Mouse (Mus musculus) limb, embryonic 13.5 days (tissue): ENCODE data around the gene Wdr45b. TPM values are rescaled to one million over a fixed set of nuclear protein-coding genes. Genes with fewer than 3 reads are reported as not detected.
A peak's percentile ranks its signal among the peaks of the same experiment; 100 is the strongest.

Experiments
- ATAC-seq: fragments of 200-750 bp; cut with Nextera tagmentation; 2 replicates; pipeline ENCODE4 v1.8.0; 2017; ENCODE audit warnings: low read depth, moderate number of reproducible peaks, moderate TSS enrichment; ENCODE audit not compliant: low FRiP score
- H3K27ac ChIP-seq: fragments of 300-500 bp; sonication (generic); 2 replicates; pipeline ENCODE4 v1.5.1; 2015; ENCODE audit warnings: inconsistent platforms, mild to moderate bottlenecking, moderate library complexity
- H3K27me3 ChIP-seq: fragments of 300-500 bp; sonication (generic); 2 replicates; pipeline ENCODE4 v1.6.1; 2015; ENCODE audit warnings: mild to moderate bottlenecking, inconsistent platforms
- H3K36me3 ChIP-seq: fragments of 300-500 bp; sonication (generic); 2 replicates; pipeline ENCODE4 v1.6.1; 2015; ENCODE audit warnings: inconsistent platforms, mild to moderate bottlenecking, moderate library complexity
- H3K4me1 ChIP-seq: fragments of 300-500 bp; sonication (generic); 2 replicates; pipeline ENCODE4 v1.6.1; 2015; ENCODE audit warnings: inconsistent platforms
- H3K4me2 ChIP-seq: fragments of 300-500 bp; sonication (generic); replicated peaks from 2 replicates; pipeline ENCODE4 v1.6.1; 2015; ENCODE audit warnings: inconsistent platforms, mild to moderate bottlenecking, moderate library complexity
- H3K4me3 ChIP-seq: fragments of 300-500 bp; sonication (generic); 2 replicates; pipeline ENCODE4 v1.5.1; 2015; ENCODE audit warnings: moderate library complexity, mild to moderate bottlenecking, inconsistent platforms
- H3K9ac ChIP-seq: fragments of 300-500 bp; sonication (generic); 2 replicates; pipeline ENCODE4 v1.6.1; 2015; ENCODE audit warnings: mild to moderate bottlenecking, inconsistent platforms
- H3K9me3 ChIP-seq: fragments of 300-500 bp; sonication (generic); 2 replicates; pipeline ENCODE4 v1.6.1; 2016; ENCODE audit warnings: inconsistent platforms
- WGBS: fragments of 180-500 bp; shearing (Covaris S2); methylation state at CpG from one replicate; pipeline ENCODE4 v1.1.7; 2015; 5-methylcytosine and 5-hydroxymethylcytosine counted together
- polyA plus RNA-seq: library from polyadenylated mRNA; unstranded; fragments of >200 nt; fragmentation: Nextera tagmentation; extraction: Ambion mirVana; gene quantifications from 2 replicates; pipeline ENCODE4 v1.2.1, GENCODE M21; 2015

Gene Wdr45b
- polyA plus RNA-seq = 108 and 111 TPM in 2 replicates

GRCm38 (mm10) chr11:121354091-121354707 lies at the start of gene Wdr45b:
Gene Wdr45b (minus strand): TSS chr11:121354445.
- Histone ChIP-seq H3K36me3 (peaks cover under 1% of the 10 kb centered on the region), H3K27ac (peak within 1 kb of the TSS; percentile 85), H3K27me3 (no peaks in the 10 kb centered on the region), H3K9me3 (no peaks in the 10 kb centered on the region), H3K4me2 (peak within 1 kb of the TSS; percentile 94), H3K4me3 (peak within 1 kb of the TSS; percentile 95), H3K9ac (peak within 1 kb of the TSS; percentile 94), H3K4me1 (peaks cover 24% of the 10 kb centered on the region)
- ATAC-seq = peak; percentile 98
- under 1% methylated on average over 69 of the region's 69 CpGs for WGBS

- peaks cover 8% of the 10 kb centered on the region; the same call in 1 of the 2 replicates for H3K4me1 ChIP-seq
- H3K27ac ChIP-seq = no peak overlapping the region
- H3K36me3 ChIP-seq = no peaks in the 10 kb centered on the region
- no peaks in the 10 kb centered on the region for H3K9me3 ChIP-seq
- no peak for ATAC-seq
- no peak overlapping the region for H3K9ac ChIP-seq
- H3K4me2 ChIP-seq = no peak overlapping the region
- H3K27me3 ChIP-seq = no peaks in the 10 kb centered on the region
- 85% methylated on average over 3 of the region's 3 CpGs for WGBS
- H3K4me3 ChIP-seq = no peak overlapping the region
Measured at GRCm38 (mm10) chr11:121392405-121392804, 38.2 kb upstream of the Wdr45b start.

- Histone ChIP-seq H3K27me3 (no peaks in the 10 kb centered on the region; the same call in 1 of the 2 replicates), H3K4me3 (no peak overlapping the region), H3K9me3 (no peaks in the 10 kb centered on the region), H3K27ac (no peak overlapping the region), H3K36me3 (no peaks in the 10 kb centered on the region), H3K4me2 (no peak overlapping the region), H3K9ac (no peak overlapping the region), H3K4me1 (peaks cover 10% of the 10 kb centered on the region; the same call in 1 of the 2 replicates)
- no peak for ATAC-seq
- 63% methylated on average over 3 of the region's 3 CpGs for WGBS
Measured at GRCm38 (mm10) chr11:121390793-121391192, 36.5 kb upstream of the Wdr45b start.

DNA sequence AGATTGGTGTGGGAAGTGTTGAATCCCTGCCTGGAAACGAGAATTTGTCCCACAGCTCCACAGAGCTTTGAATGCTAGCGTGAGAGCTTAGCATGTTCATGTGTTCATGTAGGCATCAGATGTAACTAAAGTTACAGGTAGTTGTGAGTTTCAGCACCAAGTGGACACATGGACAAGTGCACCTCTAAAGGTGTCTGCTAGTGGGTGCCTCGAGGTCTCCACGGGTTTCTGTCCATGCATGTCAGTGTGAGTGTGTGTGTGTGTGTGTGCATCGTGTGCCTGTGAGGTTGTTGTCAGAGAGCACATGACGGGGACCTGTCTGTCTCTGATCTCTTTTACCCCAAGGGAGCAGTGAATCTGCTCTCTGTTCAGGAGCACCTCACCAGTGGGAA lies 34.3 kb upstream of the Wdr45b start:
- Histone ChIP-seq H3K4me2 (peak overlapping the region; percentile 93), H3K9ac (no peak overlapping the region), H3K27me3 (no peaks in the 10 kb centered on the region; the same call in 1 of the 2 replicates), H3K4me1 (peaks cover 10% of the 10 kb centered on the region; the same call in 1 of the 2 replicates), H3K4me3 (peak overlapping the region; percentile 71), H3K36me3 (no peaks in the 10 kb centered on the region), H3K27ac (no peak overlapping the region), H3K9me3 (no peaks in the 10 kb centered on the region)
- WGBS = 9% methylated on average over 6 of the region's 6 CpGs
- no peak for ATAC-seq

DNA sequence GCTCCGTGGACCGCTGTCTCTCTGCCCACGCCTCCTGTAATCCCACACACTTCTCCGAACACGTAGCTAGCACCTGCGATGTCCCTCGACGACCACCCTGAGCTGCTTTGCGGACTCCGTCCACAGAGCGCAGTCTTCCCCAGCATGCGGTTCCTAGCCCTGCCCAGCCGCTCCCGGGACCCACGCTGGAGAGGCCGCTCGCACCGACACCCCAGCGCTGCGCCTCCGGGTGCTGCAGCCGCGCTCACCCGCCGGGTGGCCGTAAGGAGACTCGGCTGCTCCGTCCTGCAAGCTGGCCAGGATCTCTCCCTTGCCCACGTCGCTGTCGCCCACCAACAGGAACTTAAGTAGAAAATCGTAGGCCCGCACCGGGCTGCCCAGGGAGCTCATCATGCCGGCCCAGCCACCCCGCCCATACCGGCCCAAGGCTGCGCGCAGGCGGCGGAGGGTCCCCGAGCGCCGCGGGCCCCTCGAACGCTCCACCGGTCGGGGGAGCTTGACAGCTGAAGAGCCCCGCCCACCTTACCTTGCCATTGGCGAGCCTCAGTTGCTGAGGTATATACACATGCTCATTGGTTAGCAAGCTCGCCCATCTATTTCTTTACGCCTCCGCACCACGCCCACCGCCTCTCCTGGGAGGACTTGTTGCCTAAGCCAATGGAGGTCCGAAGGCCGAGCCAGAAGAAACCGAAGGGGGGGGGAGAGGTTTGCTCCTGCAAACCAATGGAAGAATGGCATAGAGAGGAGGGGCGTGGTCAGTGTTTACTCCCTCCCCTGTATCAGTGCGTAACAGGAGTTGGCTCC lies 33.7 kb upstream of the Wdr45b start, which contains the start of gene Rab40b:
TSS of gene Rab40b (minus strand) at position 502 of the 804 bp plus-strand sequence.
- whole genome bisulfite sequencing = under 1% methylated on average over 61 of the region's 61 CpGs
- H3K4me3 ChIP-seq = peak within 1 kb of the TSS; percentile 71
- H3K27ac ChIP-seq = no peak within 1 kb of the TSS; the same call in 1 of the 2 replicates
- H3K27me3 ChIP-seq = no peaks in the 10 kb centered on the region; the same call in 1 of the 2 replicates
- no peaks in the 10 kb centered on the region for H3K9me3 ChIP-seq
- no peaks in the 10 kb centered on the region for H3K36me3 ChIP-seq
- peak within 1 kb of the TSS; percentile 73 for H3K9ac ChIP-seq
- ATAC-seq = peak; percentile 100
- peaks cover 10% of the 10 kb centered on the region; the same call in 1 of the 2 replicates for H3K4me1 ChIP-seq
- peak within 1 kb of the TSS; percentile 93 for H3K4me2 ChIP-seq

- Histone ChIP-seq H3K4me2 (no peak overlapping the region), H3K9me3 (no peaks in the 10 kb centered on the region), H3K27me3 (no peaks in the 10 kb centered on the region), H3K4me3 (no peak overlapping the region), H3K9ac (no peak overlapping the region), H3K36me3 (no peaks in the 10 kb centered on the region), H3K27ac (no peak overlapping the region), H3K4me1 (no peaks in the 10 kb centered on the region)
- no peak for ATAC-seq
- 58% methylated on average over 6 of the region's 6 CpGs for WGBS
Measured at GRCm38 (mm10) chr11:121380294-121380693, 26.0 kb upstream of the Wdr45b start.

DNA sequence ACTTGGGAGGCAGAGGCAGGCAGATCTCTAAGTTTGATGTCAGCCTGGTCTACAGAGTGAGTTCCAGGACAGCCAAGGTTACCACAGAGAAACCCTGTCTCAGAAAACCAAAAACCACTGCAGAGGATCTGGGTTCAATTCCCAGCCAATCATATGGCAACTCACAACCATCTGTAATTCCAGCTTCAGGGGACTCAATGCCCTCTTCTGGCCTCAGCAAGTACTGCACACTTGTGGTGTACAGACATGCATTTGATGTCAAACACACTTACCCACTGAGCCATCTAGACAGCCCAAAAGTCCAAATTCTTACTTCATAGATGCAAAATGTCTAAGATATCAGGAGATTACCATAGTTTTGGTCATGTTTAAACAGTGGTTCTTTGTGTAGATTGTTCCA lies 24.4 kb upstream of the Wdr45b start:
- Histone ChIP-seq H3K9ac (no peak overlapping the region), H3K27me3 (no peaks in the 10 kb centered on the region), H3K4me3 (no peak overlapping the region), H3K27ac (no peak overlapping the region), H3K4me2 (no peak overlapping the region), H3K9me3 (no peaks in the 10 kb centered on the region), H3K36me3 (no peaks in the 10 kb centered on the region), H3K4me1 (no peaks in the 10 kb centered on the region)
- ATAC-seq = no peak

DNA sequence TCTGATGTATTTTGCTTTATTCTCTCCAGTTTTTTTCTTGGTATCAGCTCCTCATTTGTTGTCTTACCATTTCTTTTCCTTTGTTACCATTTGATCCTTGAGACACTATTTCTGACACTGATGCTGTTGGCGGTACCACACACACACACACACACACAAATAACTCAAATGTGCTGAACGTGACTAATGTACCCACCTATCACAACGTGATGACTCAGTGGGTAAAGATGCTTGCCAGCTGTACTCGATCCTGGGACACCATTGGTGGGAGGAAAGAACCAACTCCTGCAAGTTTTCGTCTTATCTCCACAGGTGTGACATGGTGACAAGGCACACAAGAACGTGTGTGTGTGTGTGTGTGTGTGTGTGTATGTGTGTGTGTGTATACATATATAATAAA lies 19.1 kb upstream of the Wdr45b start:
- Histone ChIP-seq H3K4me1 (no peaks in the 10 kb centered on the region), H3K27ac (no peak overlapping the region)

DNA sequence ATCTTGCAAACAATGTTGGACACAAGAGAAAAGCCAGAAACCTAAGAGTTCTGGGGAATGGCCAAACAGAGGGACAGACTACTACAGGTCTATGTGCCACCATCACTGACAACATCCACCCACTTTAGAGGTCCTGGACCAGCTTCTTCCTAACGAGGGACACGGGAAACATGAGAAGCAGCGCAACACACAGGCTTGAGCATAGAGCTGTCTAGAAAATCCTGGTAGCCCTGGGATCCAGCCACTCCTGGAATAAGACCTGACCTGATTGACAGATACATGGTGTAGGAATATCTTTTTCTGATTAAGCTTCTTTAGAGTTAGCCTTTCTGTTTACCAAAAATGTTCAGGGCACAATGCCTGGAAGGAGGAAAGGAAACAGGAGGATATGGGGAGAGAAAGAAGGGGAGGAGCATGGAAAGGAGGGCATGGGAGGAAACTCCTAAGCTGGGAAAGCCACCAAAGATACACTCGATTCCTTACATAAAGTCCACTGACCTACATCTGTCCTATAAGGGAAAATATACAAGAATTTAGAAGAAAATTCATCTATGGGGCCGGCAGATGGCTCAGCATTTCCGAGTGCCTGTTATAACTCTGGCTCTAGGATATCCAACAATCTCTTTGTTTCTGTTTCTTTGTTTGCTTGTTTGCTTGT lies 16.2 kb upstream of the Wdr45b start:
- ATAC-seq = no peak
- 79% methylated on average over 6 of the region's 6 CpGs for WGBS
- no peak overlapping the region for H3K4me2 ChIP-seq
- H3K27ac ChIP-seq = no peak overlapping the region
- H3K27me3 ChIP-seq = no peaks in the 10 kb centered on the region
- 0 out of 2 replicates have a peak, but pooled peaks cover 6% of the 10 kb centered on the region for H3K4me1 ChIP-seq
- no peaks in the 10 kb centered on the region for H3K9me3 ChIP-seq
- H3K36me3 ChIP-seq = no peaks in the 10 kb centered on the region
- H3K4me3 ChIP-seq = no peak overlapping the region
- no peak overlapping the region for H3K9ac ChIP-seq

More for the DNA sequence above, 19.1 kb upstream of the Wdr45b start:
- no peaks in the 10 kb centered on the region for H3K27me3 ChIP-seq
- no peaks in the 10 kb centered on the region for H3K9me3 ChIP-seq
- no peaks in the 10 kb centered on the region for H3K36me3 ChIP-seq
- H3K4me2 ChIP-seq = no peak overlapping the region
- 77% methylated on average over 6 of the region's 6 CpGs for WGBS
- no peak overlapping the region for H3K9ac ChIP-seq
- H3K4me3 ChIP-seq = no peak overlapping the region
- no peak for ATAC-seq

DNA sequence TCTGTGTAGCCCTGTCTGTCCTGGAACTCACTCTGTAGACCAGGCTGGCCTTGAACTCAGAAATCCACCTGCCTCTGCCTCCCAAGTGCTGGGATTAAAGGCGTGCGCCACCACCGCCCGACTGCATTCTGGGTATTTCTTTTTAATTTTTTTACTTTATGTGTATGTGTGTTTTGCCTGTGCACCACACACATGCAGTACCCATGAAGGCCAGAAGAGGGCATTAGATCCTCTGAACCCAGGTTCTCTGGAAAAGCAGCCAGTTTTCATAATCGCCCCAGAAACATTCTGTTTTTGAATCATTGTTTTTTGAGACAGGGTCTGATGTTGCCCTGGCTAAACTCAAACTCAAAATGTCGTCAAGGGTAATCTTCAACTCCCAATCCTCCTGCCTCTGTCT lies 15.4 kb upstream of the Wdr45b start:
- Histone ChIP-seq H3K9me3 (no peaks in the 10 kb centered on the region), H3K4me1 (0 out of 2 replicates have a peak, but pooled peaks cover 6% of the 10 kb centered on the region), H3K27ac (no peak overlapping the region), H3K9ac (no peak overlapping the region), H3K4me3 (no peak overlapping the region), H3K27me3 (no peaks in the 10 kb centered on the region), H3K4me2 (no peak overlapping the region), H3K36me3 (no peaks in the 10 kb centered on the region)
- WGBS = 61% methylated on average over 6 of the region's 6 CpGs
- no peak for ATAC-seq

DNA sequence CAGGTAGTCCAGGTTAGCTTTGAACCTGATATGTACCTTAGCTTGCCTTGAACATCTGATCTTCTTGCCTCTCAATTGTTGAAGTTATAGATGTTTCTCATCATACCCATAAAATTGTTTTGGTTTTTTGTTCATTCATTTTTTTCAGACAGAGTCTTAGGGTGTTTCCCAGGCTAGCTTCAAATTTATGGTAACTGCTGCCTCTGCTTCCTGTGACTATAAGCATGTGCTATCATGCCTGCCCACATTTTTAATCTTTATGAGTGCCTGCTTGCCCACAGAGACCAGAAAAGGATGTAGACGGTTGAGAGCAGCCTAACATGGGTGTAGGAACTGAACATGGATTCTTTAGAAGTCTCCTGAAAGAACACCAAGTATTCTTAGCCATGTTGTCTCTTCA lies 14.5 kb upstream of the Wdr45b start:
- H3K36me3 ChIP-seq = no peaks in the 10 kb centered on the region
- 0 out of 2 replicates have a peak, but pooled peaks cover 6% of the 10 kb centered on the region for H3K4me1 ChIP-seq
- 84% methylated on average over 1 of the region's 1 CpGs for WGBS
- no peaks in the 10 kb centered on the region for H3K9me3 ChIP-seq
- ATAC-seq = no peak
- H3K9ac ChIP-seq = no peak overlapping the region
- H3K4me3 ChIP-seq = no peak overlapping the region
- H3K27ac ChIP-seq = no peak overlapping the region
- H3K27me3 ChIP-seq = no peaks in the 10 kb centered on the region
- H3K4me2 ChIP-seq = no peak overlapping the region
